Mouse (Mus musculus) liver, embryonic 14.5 days (tissue): Measurements from ENCODE around the gene Tec. TPM values are rescaled to one million over a fixed set of nuclear protein-coding genes. Genes with fewer than 3 reads are reported as not detected.

Experiments used
- ATAC-seq: fragments of 200-750 bp; cut with Nextera tagmentation; 2 replicates; pipeline ENCODE4 v1.8.0; 2017; ENCODE audit warnings: moderate number of reproducible peaks, mild to moderate bottlenecking, moderate library complexity; ENCODE audit not compliant: insufficient read depth
- DNase-seq, 3 experiments: peaks; one replicate each; pipeline ENCODE4 v3.0.0-alpha.2; 2012 to 2013; ENCODE audit warnings: low read depth in 3 of 3, low spot score in 3 of 3
- H3K27ac ChIP-seq: fragments of 300-500 bp; sonication (generic); 2 replicates; pipeline ENCODE4 v1.5.1; 2014; ENCODE audit warnings: moderate library complexity, mild to moderate bottlenecking, control low read depth, inconsistent platforms
- H3K27me3 ChIP-seq: fragments of 300-500 bp; sonication (generic); 2 replicates; pipeline ENCODE4 v1.6.1; 2014; ENCODE audit warnings: mild to moderate bottlenecking, low read length, moderate library complexity; ENCODE audit not compliant: control insufficient read depth, insufficient read depth
- H3K36me3 ChIP-seq: fragments of 300-500 bp; sonication (generic); replicated peaks from 2 replicates; pipeline ENCODE4 v1.6.1; 2014; ENCODE audit warnings: low read depth; ENCODE audit not compliant: control insufficient read depth, insufficient read depth
- H3K4me1 ChIP-seq, 2 experiments: fragments of 200-500 bp in 1 of 2; fragments of 300-500 bp in 1 of 2; sonication (generic) in 1 of 2; replicated peaks; 2 replicates each; pipeline ENCODE4 v1.6.1; 2012 to 2014; ENCODE audit warnings: antibody characterized with exemption in 1 of 2, inconsistent platforms in 1 of 2, low read length in 1 of 2; ENCODE audit not compliant: control insufficient read depth in 2 of 2, insufficient read depth in 2 of 2
- H3K4me2 ChIP-seq: fragments of 300-500 bp; sonication (generic); 2 replicates; pipeline ENCODE4 v1.6.1; 2014; ENCODE audit warnings: low read depth, mild to moderate bottlenecking, control low read depth, moderate library complexity
- H3K4me3 ChIP-seq, 2 experiments: fragments of 200-500 bp in 1 of 2; fragments of 300-500 bp in 1 of 2; sonication (generic) in 1 of 2; 2 replicates each; pipeline ENCODE4 v1.5.1; 2012 to 2014; ENCODE audit warnings: low read depth in 2 of 2, low read length in 2 of 2, mild to moderate bottlenecking in 2 of 2, control low read depth in 1 of 2, inconsistent platforms in 1 of 2, moderate library complexity in 1 of 2; ENCODE audit not compliant: insufficient read depth in 1 of 2
- H3K9ac ChIP-seq: fragments of 300-500 bp; sonication (generic); replicated peaks from 2 replicates; pipeline ENCODE4 v1.6.1; 2014; ENCODE audit warnings: mild to moderate bottlenecking, control low read depth, moderate library complexity
- H3K9me3 ChIP-seq: fragments of 300-500 bp; sonication (generic); 2 replicates; pipeline ENCODE4 v1.6.1; 2016; ENCODE audit warnings: low read length, mixed read lengths; ENCODE audit not compliant: control insufficient read depth
- CTCF ChIP-seq: IDR thresholded peaks from 2 replicates; pipeline ENCODE4 v1.5.1; 2016; ENCODE audit warnings: antibody characterized with exemption, low read depth, control low read depth
- EP300 ChIP-seq: IDR thresholded peaks from 2 replicates; pipeline ENCODE4 v1.6.1; 2016; ENCODE audit warnings: antibody characterized with exemption, low read depth
- WGBS: fragments of 180-500 bp; shearing (Covaris S2); extraction: QIAGEN DNeasy Blood & Tissue Kit; methylation state at CpG from one replicate; pipeline ENCODE4 v1.1.7; 2014; ENCODE audit not compliant: insufficient replicate concordance; 5-methylcytosine and 5-hydroxymethylcytosine counted together
- polyA plus RNA-seq, 2 experiments: library from polyadenylated mRNA; depleted of rRNA in 1 of 2; stranded (reverse) in 1 of 2; unstranded in 1 of 2; fragments of >200 nt; fragmentation: Nextera tagmentation in 1 of 2; extraction: Ambion mirVana in 1 of 2; gene quantifications; 2 replicates each; pipeline versions ENCODE4 v1.2.1 to v1.2.3; 2012 to 2014

Gene Tec
- polyA plus RNA-seq, 2 experiments, result 1.9 to 3.3 TPM

GRCm38 (mm10) chr5:72816046-72816445 lies 52.2 kb downstream of the Tec start:
- H3K4me3 ChIP-seq, result no peak overlapping the region
- H3K9me3 ChIP-seq, result no peaks in the 10 kb centered on the region
- WGBS, result 65% methylated on average over 1 of the region's 1 CpGs
- no peak for ATAC-seq
- no peaks in the 10 kb centered on the region for H3K27me3 ChIP-seq
- no peak overlapping the region for H3K4me2 ChIP-seq
- no peak for TF ChIP-seq CTCF
- TF ChIP-seq EP300, result no peak
- H3K4me1 ChIP-seq, result peaks cover 0 to 8% of the 10 kb centered on the region in 2 experiments; a peak in 2 of 4 replicates
- H3K27ac ChIP-seq, result no peak overlapping the region
- H3K9ac ChIP-seq, result no peak overlapping the region
- DNase-seq, result no peak
- H3K36me3 ChIP-seq, result no peaks in the 10 kb centered on the region

- ATAC-seq (no peak), DNase-seq (no peak)
- Histone ChIP-seq H3K4me3 (no peak overlapping the region), H3K36me3 (no peaks in the 10 kb centered on the region), H3K9me3 (no peaks in the 10 kb centered on the region), H3K9ac (no peak overlapping the region), H3K27me3 (no peaks in the 10 kb centered on the region), H3K4me1 (peaks cover 0 to 8% of the 10 kb centered on the region in 2 experiments; a peak in 2 of 4 replicates), H3K4me2 (no peak overlapping the region), H3K27ac (no peak overlapping the region)
- 66% methylated on average over 6 of the region's 6 CpGs for WGBS
- TF ChIP-seq CTCF (no peak), EP300 (no peak)
Measured at GRCm38 (mm10) chr5:72815361-72815760, 52.9 kb downstream of the Tec start.

- ATAC-seq, result no peak
- Histone ChIP-seq H3K9ac (no peak overlapping the region), H3K27me3 (no peaks in the 10 kb centered on the region), H3K4me3 (no peak overlapping the region), H3K4me2 (no peak overlapping the region), H3K4me1 (peaks cover 0 to 7% of the 10 kb centered on the region in 2 experiments; a peak in 2 of 4 replicates), H3K36me3 (no peaks in the 10 kb centered on the region), H3K27ac (no peak overlapping the region), H3K9me3 (no peaks in the 10 kb centered on the region)
- DNase-seq, result no peak
- WGBS, result 71% methylated on average over 5 of the region's 5 CpGs
- TF ChIP-seq EP300, result no peak
- TF ChIP-seq CTCF, result no peak
Measured at GRCm38 (mm10) chr5:72814072-72814471, 54.2 kb downstream of the Tec start.

GRCm38 (mm10) chr5:72812908-72813307 lies 55.4 kb downstream of the Tec start:
- 26% methylated on average over 5 of the region's 5 CpGs for WGBS
- TF ChIP-seq CTCF (no peak), EP300 (no peak)
- H3K27me3 ChIP-seq, result no peaks in the 10 kb centered on the region
- no peak overlapping the region for H3K4me3 ChIP-seq
- H3K9me3 ChIP-seq, result no peaks in the 10 kb centered on the region
- no peaks in the 10 kb centered on the region for H3K36me3 ChIP-seq
- DNase-seq (no peak), ATAC-seq (no peak)
- no peak overlapping the region for H3K9ac ChIP-seq
- peaks cover 0 to 3% of the 10 kb centered on the region in 2 experiments; a peak in 2 of 4 replicates for H3K4me1 ChIP-seq
- H3K4me2 ChIP-seq, result no peak overlapping the region
- H3K27ac ChIP-seq, result no peak overlapping the region

GRCm38 (mm10) chr5:72812328-72812727 lies 56.0 kb downstream of the Tec start:
- TF ChIP-seq CTCF, result no peak
- TF ChIP-seq EP300, result no peak

More at GRCm38 (mm10) chr5:72812328-72812727, 56.0 kb downstream of the Tec start:
- H3K4me2 ChIP-seq, result no peak overlapping the region
- H3K36me3 ChIP-seq, result no peaks in the 10 kb centered on the region
- 52% methylated on average over 3 of the region's 3 CpGs for WGBS
- DNase-seq, result no peak
- no peak overlapping the region for H3K4me3 ChIP-seq
- no peak overlapping the region for H3K27ac ChIP-seq
- peaks cover 0 to 2% of the 10 kb centered on the region in 2 experiments; a peak in 1 of 4 replicates for H3K4me1 ChIP-seq
- H3K27me3 ChIP-seq, result no peaks in the 10 kb centered on the region
- H3K9me3 ChIP-seq, result no peaks in the 10 kb centered on the region
- no peak for ATAC-seq
- H3K9ac ChIP-seq, result no peak overlapping the region
